Mouse (Mus musculus): ENCODE data around the gene Ehd1.
A peak's percentile ranks its signal among the peaks of the same experiment; 100 is the strongest.
"Not testable (repeated sequence)": the region's sequence is repeated elsewhere in the genome, so short reads cannot be mapped to it uniquely, and the experiment has no call there.

Gene Ehd1

DNA sequence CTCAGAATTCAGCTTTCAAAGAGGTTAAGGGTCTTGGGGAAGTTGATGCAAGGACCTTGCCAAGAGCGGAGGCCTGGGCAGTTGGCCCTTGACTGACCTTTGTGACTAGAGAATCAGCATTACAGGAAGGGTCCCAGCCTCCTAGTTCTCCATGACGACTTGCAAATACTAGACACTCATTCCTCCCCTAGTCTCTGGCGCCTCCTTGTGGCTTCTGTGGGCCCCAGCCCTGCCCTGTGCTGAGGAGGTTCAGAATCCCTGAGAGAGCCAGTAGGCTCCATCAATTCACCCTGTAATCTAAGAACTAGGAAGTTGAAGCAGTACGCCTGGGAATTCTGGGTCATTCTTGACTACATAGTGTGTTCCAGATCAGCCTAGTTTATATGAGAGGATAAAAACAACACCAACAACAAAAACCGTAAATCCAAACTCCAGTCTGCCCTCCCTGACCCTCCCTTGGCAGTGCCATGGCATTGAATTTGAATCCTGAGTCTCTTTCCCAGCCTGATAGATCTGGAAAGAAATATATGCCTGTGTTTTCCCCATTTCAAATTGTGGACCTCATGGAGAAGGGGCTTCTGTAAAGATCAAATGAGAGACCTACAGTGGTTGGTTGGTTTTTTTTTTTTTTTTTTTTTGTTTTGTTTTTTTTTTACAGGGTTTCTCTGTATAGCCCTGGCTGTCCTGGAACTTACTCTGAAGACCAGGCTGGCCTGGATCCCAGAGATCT, 28.4 kb downstream of the Ehd1 start:
- peak; percentile 92 for DNase-seq

DNA sequence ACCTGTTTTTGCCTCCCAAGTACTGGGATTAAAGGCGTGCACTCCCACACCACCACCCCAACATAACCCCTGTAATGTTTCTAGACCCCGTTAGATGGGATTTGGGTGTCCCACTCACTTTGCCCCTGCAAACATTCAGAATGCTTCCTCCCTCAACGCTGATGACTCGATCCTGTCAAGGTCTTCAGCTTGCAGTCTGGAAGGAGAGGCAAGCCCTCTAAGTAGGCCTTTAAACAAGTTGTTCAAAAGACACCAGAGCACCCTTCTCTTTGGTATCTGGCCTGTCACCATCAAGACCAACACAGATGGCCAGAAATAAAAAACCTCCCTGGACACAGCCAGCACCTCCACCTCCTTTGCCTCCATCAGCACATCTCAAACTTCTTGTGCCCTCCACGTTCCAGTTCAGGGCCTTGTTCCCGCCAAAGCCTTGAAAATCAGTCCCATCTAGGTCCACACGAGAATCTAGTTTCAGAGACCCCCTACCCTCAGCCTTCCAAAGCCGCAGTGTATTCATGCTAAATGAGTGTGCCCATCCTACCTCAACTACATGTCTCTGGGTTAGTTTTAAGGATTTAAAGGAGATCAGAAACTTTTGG, 29.1 kb downstream of the Ehd1 start:
- DNase-seq = no peak

DNA sequence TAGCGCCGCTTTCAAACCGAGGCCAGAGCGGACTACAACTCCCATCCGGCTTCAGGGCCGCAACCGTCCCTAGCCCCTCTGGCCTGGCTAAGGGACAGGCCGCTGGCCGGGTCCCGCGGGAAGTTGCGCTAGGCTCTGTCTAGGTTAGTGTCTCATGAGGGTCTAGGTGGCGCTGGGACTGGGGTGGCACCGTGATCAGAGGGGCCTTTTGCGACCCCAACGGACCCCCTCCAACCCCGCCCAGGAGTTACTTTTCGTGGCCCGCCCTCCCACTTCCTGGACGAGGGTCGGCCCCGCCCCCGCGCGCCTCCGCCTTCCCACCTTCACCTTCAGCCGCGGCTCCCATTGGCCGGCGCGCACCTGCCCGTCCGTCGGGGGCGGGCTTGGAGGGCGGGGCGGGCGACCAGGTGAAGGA, 29.6 kb downstream of the Ehd1 start, which contains the start of gene Cdc42bpg:
Gene Cdc42bpg, plus strand, starts transcription at position 320 of the 415 bp plus-strand sequence.
- DNase-seq = peak; percentile 97

DNA sequence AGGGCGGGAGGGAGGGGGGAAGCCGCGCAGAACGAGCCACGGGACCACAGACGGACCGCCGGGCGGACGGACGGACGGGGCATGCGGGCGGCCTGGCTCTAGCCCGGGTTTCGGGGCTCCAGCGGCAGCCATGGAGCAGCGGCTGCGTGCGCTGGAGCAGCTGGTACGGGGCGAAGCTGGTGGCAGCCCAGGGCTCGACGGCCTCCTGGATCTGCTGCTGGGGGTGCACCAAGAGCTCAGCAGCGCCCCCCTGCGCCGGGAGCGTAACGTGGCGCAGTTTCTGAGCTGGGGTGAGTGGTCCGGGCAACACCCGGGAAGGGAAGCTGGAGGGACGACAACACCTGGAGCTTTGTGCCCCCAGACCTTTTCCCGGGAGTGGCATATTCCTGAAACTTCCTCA, 30.1 kb downstream of the Ehd1 start:
- DNase-seq = peak; percentile 87

DNA sequence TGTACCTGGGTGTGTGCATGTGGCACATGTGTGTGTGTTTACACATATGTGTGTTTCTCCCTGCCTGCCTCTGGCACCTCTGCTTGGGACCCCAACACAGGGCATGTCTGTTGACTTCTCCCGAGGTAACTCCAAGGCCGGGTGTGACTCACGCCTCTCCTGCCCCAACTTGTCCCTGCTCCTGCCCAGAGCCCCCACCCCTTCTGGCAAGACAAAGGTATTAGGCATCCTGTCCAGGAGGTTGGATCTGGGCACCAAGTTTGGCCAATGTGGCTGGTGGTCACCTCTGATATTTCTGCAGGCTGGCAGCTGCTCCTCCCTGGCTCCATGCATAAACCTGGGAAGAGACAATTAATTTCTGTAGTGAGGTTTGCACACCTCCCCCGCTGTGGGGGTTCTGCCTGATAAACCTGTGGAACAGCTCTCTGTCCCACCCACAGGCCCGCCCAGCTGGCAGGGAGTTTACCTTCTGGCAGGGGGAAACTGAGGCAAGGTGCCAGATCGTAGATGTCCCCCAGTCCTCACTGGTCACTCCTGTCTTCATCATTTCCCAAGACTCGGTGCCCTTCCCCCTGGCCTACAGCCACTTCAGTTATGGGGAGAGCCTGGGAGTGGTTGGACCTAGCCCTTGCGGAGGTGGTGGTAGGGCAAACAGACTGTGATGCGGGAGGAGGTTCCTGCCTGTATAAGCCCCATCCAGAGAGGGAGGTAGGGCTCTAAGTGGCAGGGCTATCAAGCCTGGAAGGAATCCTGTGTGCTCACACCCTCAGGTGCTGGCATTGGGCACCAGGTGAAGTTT, 31.4 kb downstream of the Ehd1 start:
- DNase-seq = no peak

DNA sequence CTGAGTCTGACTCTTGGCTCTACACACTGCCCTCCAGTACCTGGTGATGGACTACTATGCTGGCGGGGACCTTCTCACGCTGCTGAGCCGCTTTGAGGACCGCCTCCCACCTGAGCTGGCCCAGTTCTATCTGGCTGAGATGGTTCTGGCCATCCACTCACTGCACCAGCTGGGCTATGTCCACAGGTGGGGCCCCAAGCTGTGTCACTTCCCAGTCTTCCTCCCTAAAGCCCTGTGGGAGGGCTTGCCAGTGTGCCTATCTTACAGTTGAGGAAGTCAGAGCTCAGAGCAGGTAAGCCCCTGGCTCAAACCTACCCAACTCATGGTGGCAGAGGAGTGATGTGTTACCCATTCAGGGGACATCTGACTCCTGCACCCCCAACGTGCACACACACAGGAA, 33.7 kb downstream of the Ehd1 start:
- no peak for DNase-seq

DNA sequence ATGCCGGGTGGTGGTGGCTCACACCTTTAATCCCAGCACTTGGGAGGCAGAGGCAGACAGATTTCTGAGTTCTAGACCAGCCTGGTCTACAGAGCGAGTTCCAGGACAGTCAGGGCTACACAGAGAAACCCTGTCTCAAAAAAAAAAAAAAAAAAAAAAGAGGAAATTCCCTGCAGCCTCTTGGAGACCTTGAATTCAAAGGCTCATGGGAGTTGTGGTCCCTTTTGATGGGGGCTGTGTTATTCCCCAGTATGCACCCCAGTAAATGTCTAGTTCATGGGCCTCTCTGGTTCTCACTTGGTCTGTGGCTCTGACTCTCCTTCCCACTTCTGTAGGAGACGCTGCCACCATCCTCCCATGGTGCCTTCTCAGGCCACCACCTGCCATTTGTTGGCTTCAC, 35.3 kb downstream of the Ehd1 start:
- DNase-seq = not testable (repeated sequence)

DNA sequence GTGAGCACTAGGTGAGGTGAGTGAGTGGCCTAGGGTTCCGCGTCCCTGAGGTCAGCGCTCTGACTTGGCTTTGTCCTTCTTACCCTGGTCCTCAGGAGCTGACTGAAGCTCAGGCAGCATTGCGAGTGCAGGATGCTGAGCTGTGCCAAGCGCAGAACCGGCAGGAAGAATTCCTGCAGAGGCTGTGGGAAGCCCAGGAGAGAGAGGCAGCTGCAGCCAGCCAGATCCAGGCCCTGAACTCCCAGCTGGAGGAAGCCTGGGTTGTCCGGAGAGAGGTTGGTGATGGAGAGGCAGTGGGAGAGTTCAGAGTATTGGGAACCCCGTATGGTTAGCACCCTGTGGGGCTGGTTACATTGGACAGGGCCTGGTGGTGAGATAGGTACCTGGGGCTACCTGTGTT, 37.3 kb downstream of the Ehd1 start:
- DNase-seq = no peak

DNA sequence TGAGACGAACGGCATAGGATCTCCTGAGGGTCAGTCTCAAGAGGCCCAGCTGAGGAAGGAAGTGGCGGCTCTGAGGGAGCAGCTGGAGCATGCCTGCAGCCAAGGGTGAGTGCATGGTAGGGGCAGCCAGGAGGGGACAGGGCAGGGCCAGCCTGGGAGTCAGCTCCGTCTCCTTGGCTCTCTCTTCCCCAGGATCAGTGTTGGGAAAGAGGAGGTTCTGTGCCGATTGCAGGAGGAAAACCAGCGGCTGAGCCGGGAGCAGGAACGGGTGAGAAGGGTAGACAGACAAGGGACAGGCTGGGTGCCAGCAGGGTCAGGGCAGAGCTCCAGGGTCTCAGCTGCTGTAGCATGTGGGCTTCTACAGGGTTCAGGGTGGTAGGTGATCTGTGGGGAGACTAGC, 38.0 kb downstream of the Ehd1 start:
- no peak for DNase-seq

DNA sequence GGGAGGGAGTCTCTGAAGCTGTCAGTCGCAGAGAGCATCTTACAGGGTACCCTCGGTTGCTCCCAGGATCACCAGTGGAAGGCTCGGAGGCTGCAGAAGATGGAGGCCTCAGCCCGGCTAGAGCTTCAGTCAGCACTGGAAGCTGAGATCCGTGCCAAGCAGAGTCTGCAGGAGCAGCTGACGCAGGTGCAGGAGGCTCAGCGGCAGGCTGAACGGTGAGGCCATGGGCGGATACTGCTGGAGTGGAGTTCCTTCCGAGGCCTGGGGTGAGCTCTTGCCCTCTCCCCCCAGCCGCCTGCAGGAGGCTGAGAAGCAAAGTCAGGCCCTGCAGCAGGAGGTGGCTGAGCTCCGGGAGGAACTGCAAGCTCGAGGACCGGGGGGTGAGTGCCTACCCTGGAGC, 39.0 kb downstream of the Ehd1 start:
- no peak for DNase-seq

DNA sequence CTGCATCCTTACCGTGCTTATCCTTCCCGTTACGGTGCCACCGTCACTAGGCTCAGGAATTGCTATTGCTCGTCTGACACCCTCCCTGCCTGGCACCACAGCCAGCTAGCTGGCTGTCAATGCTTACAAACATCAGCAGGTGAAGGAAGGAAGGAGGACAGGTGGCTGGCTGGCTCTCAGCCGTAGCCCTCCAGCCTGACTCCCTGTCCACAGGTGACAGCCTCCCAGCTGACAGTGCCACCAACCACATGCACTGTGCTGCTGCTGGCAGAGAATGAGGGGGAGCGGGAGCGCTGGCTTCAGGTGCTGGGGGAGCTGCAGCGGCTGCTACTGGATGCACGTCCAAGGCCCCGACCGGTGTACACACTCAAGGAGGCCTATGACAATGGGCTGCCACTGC, 41.6 kb downstream of the Ehd1 start:
- DNase-seq = no peak

DNA sequence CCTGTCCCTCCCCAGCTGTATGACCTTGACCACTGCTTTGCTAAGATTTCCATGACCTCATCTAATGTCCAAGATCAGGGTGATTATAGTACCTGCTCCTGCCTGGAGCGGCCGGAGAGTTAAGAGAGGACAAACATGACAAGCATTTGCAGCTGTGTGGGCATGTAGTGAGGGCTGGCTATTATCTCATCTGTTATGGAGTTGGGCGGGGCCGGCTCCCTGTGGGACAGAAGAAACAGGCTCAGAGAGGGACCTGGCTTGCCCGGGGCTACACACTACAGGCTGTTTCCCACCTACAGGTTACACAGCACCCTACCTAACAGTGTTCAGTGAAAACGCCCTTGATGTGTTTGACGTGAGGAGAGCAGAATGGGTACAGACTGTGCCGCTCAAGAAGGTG, 44.8 kb downstream of the Ehd1 start:
- DNase-seq = no peak

DNA sequence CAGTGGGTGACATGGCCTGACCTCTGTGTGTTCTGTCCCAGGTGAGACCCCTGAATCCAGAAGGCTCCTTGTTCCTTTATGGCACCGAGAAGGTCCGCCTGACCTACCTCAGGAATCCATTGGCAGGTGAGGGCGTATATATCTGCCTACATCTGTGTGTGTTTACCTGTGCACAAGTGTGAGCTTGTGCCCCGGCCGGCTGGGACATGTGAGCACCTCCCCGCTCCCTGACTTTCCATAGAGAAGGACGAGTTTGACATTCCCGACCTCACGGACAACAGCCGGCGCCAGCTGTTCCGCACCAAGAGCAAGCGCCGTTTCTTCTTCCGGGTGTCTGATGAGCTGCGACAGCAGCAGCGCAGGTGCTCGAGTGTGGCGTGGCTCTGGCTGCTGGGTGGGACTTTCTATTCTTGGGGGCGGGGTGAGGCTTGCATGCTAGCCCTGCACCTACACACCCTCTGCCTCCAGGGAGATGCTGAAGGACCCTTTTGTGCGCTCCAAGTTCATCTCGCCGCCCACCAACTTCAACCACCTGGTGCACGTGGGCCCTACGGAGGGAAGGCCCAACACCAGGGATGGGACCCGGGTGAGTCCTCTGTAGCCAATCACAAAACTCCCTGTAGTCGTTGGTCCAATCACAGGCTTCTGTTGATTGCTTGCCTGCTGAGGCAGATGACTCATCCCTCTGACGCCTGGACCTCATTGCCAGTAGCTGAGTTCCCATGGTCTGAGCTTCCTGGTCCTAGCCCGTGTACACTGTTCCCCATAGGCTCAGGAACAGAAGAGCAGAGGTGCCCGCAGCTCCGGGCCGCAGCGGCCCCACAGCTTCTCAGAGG, 45.5 kb downstream of the Ehd1 start:
- no peak for DNase-seq

DNA sequence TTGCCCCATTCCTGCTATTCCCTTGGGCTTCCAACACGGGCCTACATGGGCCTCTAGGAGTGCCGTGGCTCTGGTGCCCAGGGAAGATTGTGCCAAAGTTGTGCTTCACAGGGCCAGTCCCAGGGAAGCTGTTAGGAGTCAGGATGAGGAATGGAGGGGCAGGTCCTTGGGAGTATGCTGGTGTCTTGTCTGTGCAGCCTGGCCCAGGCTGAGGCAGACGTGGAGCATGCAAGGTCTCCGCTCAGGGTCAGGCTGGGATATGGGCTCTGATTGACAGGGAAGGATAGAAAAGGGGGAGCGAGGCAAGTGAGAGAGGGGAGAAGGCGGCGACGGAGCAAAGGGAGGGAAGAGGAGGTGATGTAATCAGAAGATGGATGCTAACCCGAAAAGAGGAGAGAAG, 48.2 kb downstream of the Ehd1 start:
- no peak for DNase-seq

DNA sequence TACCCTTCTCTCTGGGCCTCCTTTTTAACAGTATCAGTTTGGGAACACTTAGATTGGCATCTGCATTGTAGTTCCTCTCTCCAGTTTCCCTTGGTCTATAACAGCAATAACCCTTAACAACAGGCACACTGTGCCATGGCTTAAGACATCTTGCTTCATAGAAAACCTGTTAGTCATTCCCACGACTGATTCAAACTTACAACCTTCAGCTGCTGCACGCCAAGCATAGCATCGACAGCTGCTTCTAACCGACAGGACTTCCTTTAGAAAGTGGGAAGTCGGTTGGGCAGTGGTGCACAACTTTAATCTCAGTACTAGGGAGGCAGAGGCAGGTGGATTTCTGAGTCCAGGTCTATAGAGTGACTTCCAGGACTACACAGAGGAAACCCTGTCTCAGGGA, 54.7 kb downstream of the Ehd1 start:
- no peak for DNase-seq

DNA sequence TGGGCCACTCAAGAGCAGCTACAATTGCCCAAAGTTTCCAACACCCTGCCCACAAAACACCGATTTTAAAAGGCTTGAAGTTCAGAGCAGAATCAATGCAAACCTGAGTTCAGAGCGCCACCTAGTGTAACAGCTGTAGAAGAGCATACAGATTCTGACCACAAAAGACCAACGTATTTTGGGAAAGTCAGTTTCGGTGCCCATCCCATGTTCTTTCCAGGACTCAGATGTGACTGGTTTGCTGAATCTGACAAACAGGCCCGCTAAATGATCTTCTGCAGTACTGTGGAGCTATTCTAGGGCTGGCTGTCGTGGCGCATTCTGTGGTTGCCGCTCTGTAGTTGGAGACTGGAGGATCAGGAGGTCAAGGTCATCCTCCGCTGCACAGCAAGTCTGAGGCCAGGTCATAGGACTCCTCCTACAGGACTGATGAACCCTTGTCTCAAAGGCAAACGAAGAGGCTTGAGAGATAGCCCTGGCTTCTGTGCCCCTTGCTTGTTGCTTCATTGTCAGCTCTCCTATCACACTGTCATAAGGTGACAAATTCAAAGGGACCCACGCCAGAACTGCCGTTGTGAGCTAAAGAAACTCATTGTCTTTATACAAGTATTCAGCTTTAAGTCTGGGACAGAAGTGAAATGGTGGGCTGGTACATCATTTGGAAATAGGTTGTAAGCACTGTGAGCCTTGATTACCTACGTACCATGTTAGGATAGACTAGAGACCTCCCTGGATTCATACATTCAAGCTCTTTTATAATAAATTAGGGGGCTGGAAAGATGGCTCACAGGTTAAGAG, 55.4 kb downstream of the Ehd1 start:
- peak; percentile 66 for DNase-seq

DNA sequence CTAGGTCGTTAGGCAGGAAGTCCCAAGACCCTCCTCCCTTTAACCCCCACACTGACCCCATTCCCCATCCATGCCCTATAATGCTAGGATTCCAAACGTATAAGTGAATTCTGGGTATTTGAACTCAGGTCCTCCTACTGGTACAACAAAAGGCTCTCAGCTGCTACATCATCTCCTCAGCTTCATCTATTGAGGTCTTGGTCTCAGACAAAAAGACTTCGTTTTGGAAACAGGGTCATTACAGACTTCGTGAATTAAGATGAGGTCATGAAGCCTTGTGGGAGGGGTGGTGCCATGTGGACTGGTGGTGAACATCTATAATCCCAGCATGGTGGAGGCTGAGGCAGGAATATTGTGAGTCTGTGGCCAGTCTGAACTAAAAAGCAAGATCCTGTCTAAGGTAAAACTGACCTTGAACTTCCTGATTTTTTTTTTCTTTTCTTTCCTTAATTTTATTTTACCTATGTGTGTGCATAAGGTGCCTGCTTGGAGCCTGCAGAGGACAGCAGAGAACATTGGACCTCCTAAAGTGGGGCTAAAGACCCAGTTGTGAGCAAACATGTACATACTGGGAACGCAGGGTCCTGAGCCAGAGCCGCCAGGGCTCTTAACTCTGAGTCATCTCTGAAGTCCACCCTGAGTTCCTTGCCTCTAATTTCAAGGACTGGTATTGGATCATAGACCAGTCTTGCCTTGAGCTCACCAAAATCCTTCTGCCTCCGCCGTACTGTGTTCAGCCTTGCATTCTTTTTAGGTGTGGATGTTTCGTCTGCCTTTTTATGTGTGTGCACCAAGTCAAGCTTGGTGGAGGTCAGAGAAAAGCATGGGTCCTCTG, 57.5 kb downstream of the Ehd1 start:
- no peak for DNase-seq

DNA sequence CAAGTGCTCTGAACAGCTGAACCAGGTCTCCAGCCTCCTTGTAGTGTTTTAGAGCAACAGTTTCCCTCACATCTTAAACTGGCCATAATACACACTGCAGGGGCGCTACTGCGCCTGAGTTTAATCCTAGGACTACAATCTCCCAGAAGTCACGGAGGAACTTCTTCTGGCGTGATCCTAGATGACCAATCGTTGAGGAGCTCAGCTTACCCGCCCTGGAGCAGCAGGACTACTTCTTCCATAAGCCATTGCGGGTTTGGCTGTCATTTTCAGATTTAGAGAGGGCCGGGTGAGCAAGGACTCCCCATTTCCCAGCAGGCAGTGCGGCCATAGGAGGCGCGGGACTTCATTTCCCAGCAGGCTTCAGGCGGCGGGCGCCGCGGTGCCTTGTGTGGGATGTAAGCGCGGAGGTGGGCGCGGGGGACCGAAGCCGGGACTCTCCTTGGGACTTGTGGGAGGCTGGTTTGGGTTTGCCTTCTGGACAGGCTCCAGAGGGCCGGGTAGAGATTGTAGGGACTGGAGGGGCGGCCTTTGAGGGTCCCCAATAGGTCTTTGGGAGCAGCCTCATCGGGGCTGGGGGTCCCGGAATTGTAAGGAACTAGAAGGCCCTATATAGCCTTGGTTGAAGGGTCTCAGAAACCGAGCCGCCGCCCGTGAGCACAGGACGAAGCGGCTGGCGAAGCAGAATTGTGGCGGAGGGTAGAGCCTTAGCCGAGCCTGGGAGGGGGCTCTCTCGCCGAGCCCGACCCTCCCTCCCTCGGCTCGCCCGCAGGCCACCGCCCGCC, 58.3 kb downstream of the Ehd1 start, which contains the start of gene Men1:
Gene Men1, plus strand, starts transcription at position 307 of the 785 bp plus-strand sequence.
- peak; percentile 93 for DNase-seq

DNA sequence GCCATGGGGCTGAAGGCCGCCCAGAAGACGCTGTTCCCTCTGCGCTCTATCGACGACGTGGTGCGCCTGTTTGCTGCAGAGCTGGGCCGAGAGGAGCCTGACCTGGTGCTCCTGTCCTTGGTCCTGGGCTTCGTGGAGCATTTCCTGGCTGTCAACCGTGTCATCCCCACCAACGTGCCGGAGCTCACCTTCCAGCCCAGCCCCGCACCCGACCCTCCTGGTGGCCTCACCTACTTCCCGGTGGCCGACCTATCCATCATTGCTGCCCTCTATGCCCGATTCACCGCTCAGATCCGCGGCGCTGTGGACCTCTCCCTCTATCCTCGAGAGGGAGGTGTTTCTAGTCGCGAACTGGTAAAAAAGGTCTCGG, 58.9 kb downstream of the Ehd1 start:
- peak; percentile 41 for DNase-seq

DNA sequence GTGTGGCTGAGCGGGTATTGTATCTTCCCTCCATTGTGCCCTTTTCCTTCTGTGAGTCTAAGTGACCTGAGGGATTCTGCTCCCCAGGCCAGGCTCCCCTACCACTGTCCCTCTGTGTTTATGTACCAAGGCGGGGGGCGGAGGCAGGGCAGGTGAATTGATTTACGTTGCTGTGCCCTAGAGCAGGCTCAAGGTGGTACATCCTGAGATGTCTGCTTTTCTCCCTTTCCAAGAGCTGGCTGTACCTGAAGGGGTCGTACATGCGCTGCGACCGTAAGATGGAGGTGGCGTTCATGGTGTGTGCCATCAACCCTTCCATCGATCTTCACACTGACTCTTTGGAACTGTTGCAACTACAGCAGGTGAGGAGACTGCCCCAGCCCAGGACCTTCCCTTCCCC, 60.4 kb downstream of the Ehd1 start:
- DNase-seq = no peak
